15 mouse cellular contexts compared by ENCODE assay signal in genomic region chr9:14895237-14895835, GRCm38 (mm10). TPM values are rescaled to one million over a fixed set of nuclear protein-coding genes. Genes with fewer than 3 reads are reported as not detected.
DNase-seq lines count a peak whose midpoint lies in the region; ATAC-seq lines count a peak whose summit lies in the region.
"Had no signal": no experiment of that assay in that cellular context is flagged by ENCODE, and none has a peak within 500 bp of the region (broad histone marks: within the 10 kb centered on the region; RNA-seq: fewer than 3 reads in every experiment).

No protein-coding gene starts in this region.

- peak; percentile 63 for ATAC-seq in forebrain, embryonic 16.5 days
- ATAC-seq in forebrain, embryonic 14.5 days, result no peak
- ATAC-seq in activated CD4-positive, CD25-positive, alpha-beta regulatory T cell, adult 4 months, result peak; percentile 57
- 0 out of 2 replicates have a peak, but pooled peaks have one; percentile 65 for ATAC-seq in limb, embryonic 15.5 days (ENCODE audit: insufficient number of reproducible peaks, low FRiP score, low TSS enrichment, low read depth)
- ATAC-seq: intestine, postnatal 0 days had no signal

- H3K9me3 ChIP-seq in forebrain, embryonic 16.5 days (ENCODE audit: control insufficient read depth, low read length), result no peaks in the 10 kb centered on the region
- H3K9me3 ChIP-seq in forebrain, embryonic 14.5 days (replicated peaks; ENCODE audit: control insufficient read depth, low read length), result no peaks in the 10 kb centered on the region
- H3K9me3 ChIP-seq in limb, embryonic 15.5 days, result no peaks in the 10 kb centered on the region
- H3K9me3 ChIP-seq: embryonic facial prominence, embryonic 13.5 days; lung, embryonic 15.5 days had no signal

- peaks cover 4% of the 10 kb centered on the region; the same call in 1 of the 2 replicates for H3K4me1 ChIP-seq in forebrain, embryonic 16.5 days (replicated peaks; ENCODE audit: control insufficient read depth, insufficient read depth, low read length)
- H3K4me1 ChIP-seq in forebrain, embryonic 14.5 days (ENCODE audit: control insufficient read depth, insufficient read depth, low read length), result no peaks in the 10 kb centered on the region; the same call in none of the 2 replicates
- peaks cover 3% of the 10 kb centered on the region; the same call in 1 of the 2 replicates for H3K4me1 ChIP-seq in limb, embryonic 15.5 days
- H3K4me1 ChIP-seq: embryonic facial prominence, embryonic 13.5 days had no signal

- no peak overlapping the region for H3K27ac ChIP-seq in forebrain, embryonic 16.5 days (ENCODE audit: low read length)
- H3K27ac ChIP-seq in forebrain, embryonic 14.5 days (ENCODE audit: low read depth, low read length), result no peak overlapping the region; the same call in 1 of the 2 replicates
- H3K27ac ChIP-seq in limb, embryonic 15.5 days, result no peak overlapping the region
- H3K27ac ChIP-seq: embryonic facial prominence, embryonic 13.5 days; lung, embryonic 15.5 days had no signal

- H3K36me3 ChIP-seq in forebrain, embryonic 16.5 days (ENCODE audit: control insufficient read depth, insufficient read depth), result no peaks in the 10 kb centered on the region
- H3K36me3 ChIP-seq in forebrain, embryonic 14.5 days (ENCODE audit: control insufficient read depth, insufficient read depth, low read length), result no peaks in the 10 kb centered on the region
- H3K36me3 ChIP-seq in limb, embryonic 15.5 days, result no peaks in the 10 kb centered on the region
- H3K36me3 ChIP-seq: embryonic facial prominence, embryonic 13.5 days; lung, embryonic 15.5 days had no signal

- no peak overlapping the region for H3K4me3 ChIP-seq in forebrain, embryonic 16.5 days (replicated peaks; ENCODE audit: low read length)
- no peak overlapping the region for H3K4me3 ChIP-seq in forebrain, embryonic 14.5 days (ENCODE audit: low read depth, low read length)
- no peak overlapping the region for H3K4me3 ChIP-seq in limb, embryonic 15.5 days
- H3K4me3 ChIP-seq: embryonic facial prominence, embryonic 13.5 days; lung, embryonic 15.5 days had no signal

- H3K4me2 ChIP-seq in forebrain, embryonic 16.5 days (ENCODE audit: low read length), result no peak overlapping the region
- H3K4me2 ChIP-seq in forebrain, embryonic 14.5 days (ENCODE audit: low read length), result no peak overlapping the region
- H3K4me2 ChIP-seq in limb, embryonic 15.5 days, result no peak overlapping the region
- H3K4me2 ChIP-seq: embryonic facial prominence, embryonic 13.5 days; liver, embryonic 11.5 days; lung, embryonic 15.5 days had no signal

- no peak overlapping the region for H3K9ac ChIP-seq in forebrain, embryonic 16.5 days (replicated peaks; ENCODE audit: low read depth, low read length)
- H3K9ac ChIP-seq in forebrain, embryonic 14.5 days (ENCODE audit: low read length), result no peak overlapping the region
- H3K9ac ChIP-seq in limb, embryonic 15.5 days, result no peak overlapping the region
- H3K9ac ChIP-seq: embryonic facial prominence, embryonic 13.5 days; lung, embryonic 15.5 days had no signal

- no peak for DNase-seq in forebrain, embryonic 14.5 days (ENCODE audit: low spot score)
- DNase-seq in kidney, postnatal 14 days, result peak; percentile 31
- DNase-seq in kidney, postnatal 4 days, result no peak
- DNase-seq in testis, postnatal 14 days (ENCODE audit: low spot score), result no peak
- DNase-seq in liver, result no peak
- DNase-seq: cerebellum, adult 11 months; heart, postnatal 10 days; right cerebral cortex, postnatal 14 days had no signal

- 48% methylated on average over 7 of the region's 7 CpGs for WGBS in forebrain, embryonic 16.5 days
- WGBS in forebrain, embryonic 14.5 days, result 44% methylated on average over 7 of the region's 7 CpGs
- WGBS in limb, embryonic 15.5 days, result 36% methylated on average over 7 of the region's 7 CpGs

- H3K27me3 ChIP-seq in forebrain, embryonic 16.5 days (replicated peaks; ENCODE audit: control insufficient read depth, insufficient read depth, low read length), result no peaks in the 10 kb centered on the region
- no peaks in the 10 kb centered on the region for H3K27me3 ChIP-seq in forebrain, embryonic 14.5 days (replicated peaks; ENCODE audit: control insufficient read depth, insufficient read depth, low read length)
- H3K27me3 ChIP-seq in limb, embryonic 15.5 days, result no peaks in the 10 kb centered on the region
- H3K27me3 ChIP-seq: embryonic facial prominence, embryonic 13.5 days; lung, embryonic 15.5 days had no signal

RNA-seq across cellular contexts. Expression of gene Izumo1r, which starts 8.4 kb away (rescaled TPM):
- not detected in 2 replicates for polyA plus RNA-seq in forebrain, embryonic 16.5 days (2015; fragmentation: Nextera tagmentation; extraction: Ambion mirVana)
- polyA plus RNA-seq in forebrain, embryonic 14.5 days (2014; fragmentation: Nextera tagmentation; extraction: Ambion mirVana), result not detected in 2 replicates
- polyA plus RNA-seq in activated CD4-positive, CD25-positive, alpha-beta regulatory T cell, adult 4 months (2017; shearing (Covaris generic)), result 1,000 to 10,000 TPM in 1 of 2 experiments, 100 to 1,000 TPM in 1; 971 to 1,075 TPM
- 0.23 and 0.38 TPM in 2 replicates for polyA plus RNA-seq in limb, embryonic 15.5 days (2015; fragmentation: Nextera tagmentation; extraction: Ambion mirVana)
- polyA plus RNA-seq: intestine, postnatal 0 days; liver, embryonic 11.5 days had no signal

RNA-seq across cellular contexts. Expression of gene Gpr83, which starts 35.3 kb away (rescaled TPM):
- 1.4 and 2.0 TPM in 2 replicates for polyA plus RNA-seq in forebrain, embryonic 16.5 days (2015; fragmentation: Nextera tagmentation; extraction: Ambion mirVana)
- polyA plus RNA-seq in forebrain, embryonic 14.5 days (2014; fragmentation: Nextera tagmentation; extraction: Ambion mirVana), result 0.72 and 1.7 TPM in 2 replicates
- polyA plus RNA-seq in activated CD4-positive, CD25-positive, alpha-beta regulatory T cell, adult 4 months (2017; shearing (Covaris generic)), result 10 to 100 TPM; 88.3 to 94.9 TPM
- polyA plus RNA-seq in limb, embryonic 15.5 days (2015; fragmentation: Nextera tagmentation; extraction: Ambion mirVana), result 3.3 and 3.6 TPM in 2 replicates
- polyA plus RNA-seq: liver, embryonic 11.5 days had no signal

Comparison
In these comparisons a context has a peak if more than half of its experiments do, and no peak if none do; other contexts are left out.
1. RNA of gene Izumo1r, which starts 8.4 kb away (polyA plus RNA-seq): 971 to 1,075 TPM in activated CD4-positive, CD25-positive, alpha-beta regulatory T cell, adult 4 months; 0.23 to 0.38 TPM in limb, embryonic 15.5 days, not detected in forebrain, embryonic 16.5 days and not detected in forebrain, embryonic 14.5 days; every median in the first group is over 100 times any median in the second.
2. RNA of gene Gpr83, which starts 35.3 kb away (polyA plus RNA-seq): 88.3 to 94.9 TPM in activated CD4-positive, CD25-positive, alpha-beta regulatory T cell, adult 4 months; 3.3 to 3.6 TPM in limb, embryonic 15.5 days, 1.4 to 2.0 TPM in forebrain, embryonic 16.5 days and 0.72 to 1.7 TPM in forebrain, embryonic 14.5 days; every median in the first group is over 10 times any median in the second.